Mouse (Mus musculus): ENCODE measurements at regions not wholly inside any gene's neighbourhood (a gene's known extent, or its start where the extent isn't known, plus 50 kb on each side); places are given as distances from the start of the nearest gene placed in this dataset.

DNA sequence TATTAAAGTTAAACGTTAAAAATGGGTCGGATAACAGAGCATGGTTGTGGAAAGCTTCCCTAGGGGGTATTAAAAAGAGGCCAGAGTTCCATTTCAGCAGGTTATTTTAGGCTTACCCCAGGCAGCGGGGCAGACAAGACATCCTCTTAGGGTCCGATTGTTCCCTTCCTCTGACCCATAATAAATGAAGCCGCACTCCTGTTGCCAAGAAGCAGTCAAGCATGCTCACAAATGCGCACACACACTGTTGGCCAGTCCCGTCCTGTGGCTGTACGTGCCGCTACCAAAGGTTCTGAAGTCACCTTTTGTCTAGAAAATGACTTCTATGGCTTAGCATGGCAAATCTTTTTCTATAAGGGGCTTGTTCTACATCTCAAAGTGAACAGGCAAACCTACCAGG, 146.8 kb upstream of the Mdm1 start:
- no peak for DNase-seq (ENCODE audit: extremely low read depth, low read depth)

- DNase-seq (ENCODE audit: extremely low read depth, low read depth) = no peak
Observed at GRCm38 (mm10) chr10:117997796-117998195, 143.8 kb upstream of the Mdm1 start.

- DNase-seq (ENCODE audit: extremely low read depth, low read depth) = no peak
Observed at GRCm38 (mm10) chr10:118000591-118000990, 141.0 kb upstream of the Mdm1 start.

- DNase-seq (ENCODE audit: extremely low read depth, low read depth) = no peak
Observed at GRCm38 (mm10) chr10:118001501-118001900, 140.1 kb upstream of the Mdm1 start.

DNA sequence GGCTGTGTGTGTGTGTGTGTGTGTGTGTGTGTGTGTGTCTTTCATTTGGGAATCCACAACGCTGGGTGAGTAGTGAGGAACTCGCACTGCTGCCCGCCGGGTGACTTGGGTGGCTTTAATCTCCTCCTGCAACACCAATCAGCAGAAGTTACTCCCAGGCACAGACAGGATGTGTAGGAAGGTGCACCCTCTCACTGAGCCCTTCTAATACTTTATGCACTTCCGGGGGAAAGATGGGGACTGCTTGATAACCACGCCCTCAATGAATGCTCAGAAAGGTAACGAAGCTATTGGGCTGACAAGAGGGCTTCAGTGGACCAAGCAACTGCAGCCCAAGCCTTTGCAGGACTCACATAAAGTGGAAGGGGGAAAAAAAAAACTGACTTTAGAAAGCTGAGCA, 139.6 kb upstream of the Mdm1 start:
- DNase-seq (ENCODE audit: extremely low read depth, low read depth) = no peak

DNA sequence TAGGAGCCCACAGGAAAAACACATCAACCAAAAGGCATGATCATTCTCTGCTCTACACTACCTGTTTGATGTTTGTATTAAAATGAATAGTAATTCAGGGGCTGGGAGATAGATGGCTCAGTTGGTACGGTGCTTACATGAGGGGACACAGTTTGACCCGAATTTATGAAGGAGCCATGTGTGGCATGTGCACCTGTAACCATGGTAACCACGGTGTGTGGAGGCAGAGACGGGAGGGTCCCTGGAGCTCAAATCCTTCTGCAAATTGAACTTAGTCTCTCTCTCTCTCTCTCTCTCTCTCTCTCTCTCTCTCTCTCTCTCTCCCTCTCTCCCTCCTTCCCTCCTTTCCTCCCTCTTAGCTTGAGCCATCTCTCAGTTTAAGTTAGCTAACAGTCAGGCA, 139.1 kb upstream of the Mdm1 start:
- DNase-seq (ENCODE audit: extremely low read depth, low read depth) = no peak

DNA sequence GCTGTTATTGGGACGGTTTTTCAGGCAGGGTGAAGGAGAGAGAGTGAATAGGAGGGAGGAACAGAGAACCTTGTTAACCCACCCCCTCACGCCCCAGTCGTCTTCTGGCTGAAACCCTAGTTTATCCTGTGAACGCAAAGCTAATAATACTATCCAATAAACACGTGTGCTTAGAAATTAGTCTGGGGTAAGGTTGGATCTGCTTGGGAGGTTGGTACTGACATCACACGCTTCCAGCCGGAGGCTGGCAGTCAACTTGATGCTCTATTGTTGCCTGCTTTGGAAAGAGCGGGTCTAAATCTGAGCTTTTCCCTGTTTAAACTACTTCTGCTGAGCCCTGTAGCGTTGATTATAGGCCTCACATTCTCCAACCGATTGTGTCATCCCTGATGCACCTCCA, 138.4 kb upstream of the Mdm1 start:
- no peak for DNase-seq (ENCODE audit: extremely low read depth, low read depth)

GRCm38 (mm10) chr10:118003739-118004361, 137.8 kb upstream of the Mdm1 start:
- no peak for DNase-seq (ENCODE audit: extremely low read depth, low read depth)

- DNase-seq (ENCODE audit: extremely low read depth, low read depth) = no peak
Observed at GRCm38 (mm10) chr10:118004362-118004958, 137.2 kb upstream of the Mdm1 start.

GRCm38 (mm10) chr10:118006827-118007550, 134.6 kb upstream of the Mdm1 start:
- DNase-seq (ENCODE audit: extremely low read depth, low read depth) = no peak

DNA sequence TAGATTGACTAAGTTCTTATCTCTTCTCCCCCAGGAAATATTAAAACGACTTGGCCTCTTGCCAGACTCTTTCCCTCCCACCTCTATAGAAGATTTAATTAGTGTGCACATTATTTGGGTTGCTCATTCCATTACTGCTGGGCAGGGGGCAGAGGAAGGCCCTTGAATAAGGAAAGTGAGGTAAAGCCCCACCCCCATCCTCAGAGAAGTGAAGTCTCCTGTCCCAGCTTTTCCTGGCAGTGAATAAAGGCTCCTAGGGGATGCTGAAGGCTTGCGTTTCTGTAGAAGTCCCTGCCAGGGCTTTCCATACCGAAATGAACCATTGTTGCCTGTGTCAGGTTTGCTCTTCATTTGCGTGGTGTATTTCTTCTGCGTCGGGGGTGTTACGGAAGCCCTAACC, 133.8 kb upstream of the Mdm1 start:
- DNase-seq (ENCODE audit: extremely low read depth, low read depth) = no peak

DNA sequence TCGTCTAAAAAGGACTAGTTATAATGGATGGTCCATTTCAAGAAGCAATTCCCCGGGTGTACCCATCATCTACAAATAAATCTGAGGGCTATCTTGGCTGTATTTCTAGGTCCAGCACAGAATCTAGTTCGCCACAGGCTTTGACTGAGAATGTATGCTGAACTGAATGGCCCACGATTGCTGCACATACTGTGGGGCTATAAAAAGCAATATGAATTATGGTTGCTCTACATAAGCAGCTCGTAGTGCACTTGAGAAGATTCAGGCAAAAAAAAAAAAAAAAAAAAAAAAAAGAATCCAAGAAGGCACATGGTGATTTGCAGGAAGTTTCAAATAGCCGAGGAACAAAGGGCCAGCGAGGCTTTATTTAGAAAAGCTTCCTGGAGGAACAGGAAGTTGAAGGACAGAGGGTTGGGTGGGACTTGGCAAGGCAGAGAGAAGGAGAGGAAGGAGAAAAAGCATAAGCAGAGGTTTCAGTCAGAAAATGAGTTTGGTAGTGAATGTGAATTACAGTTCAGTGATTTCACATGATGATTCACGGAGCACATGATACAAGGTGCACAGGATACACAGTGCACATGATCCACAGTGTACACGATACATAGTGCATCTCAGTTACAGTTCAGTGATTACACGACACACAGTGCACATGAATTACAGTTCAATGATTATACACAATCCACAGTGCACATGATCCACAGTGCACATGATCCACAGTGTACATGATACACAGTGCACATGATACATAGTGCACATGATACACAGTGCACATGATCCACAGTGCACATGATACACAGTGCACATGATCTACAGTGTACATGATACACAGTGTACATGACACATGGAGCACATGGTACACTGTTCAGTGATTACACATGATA, 129.7 kb upstream of the Mdm1 start:
- no peak for DNase-seq (ENCODE audit: extremely low read depth, low read depth)

GRCm38 (mm10) chr10:118028831-118029230, 112.8 kb upstream of the Mdm1 start:
- DNase-seq (ENCODE audit: extremely low read depth, low read depth) = no peak

GRCm38 (mm10) chr10:118034401-118034800, 107.2 kb upstream of the Mdm1 start:
- no peak for DNase-seq (ENCODE audit: extremely low read depth, low read depth)

- DNase-seq (ENCODE audit: extremely low read depth, low read depth) = no peak
Observed at GRCm38 (mm10) chr10:118035035-118035434, 106.6 kb upstream of the Mdm1 start.

GRCm38 (mm10) chr10:118038465-118038864, 103.1 kb upstream of the Mdm1 start:
- DNase-seq (ENCODE audit: extremely low read depth, low read depth) = no peak

- DNase-seq (ENCODE audit: extremely low read depth, low read depth) = no peak
Observed at GRCm38 (mm10) chr10:118039056-118039455, 102.6 kb upstream of the Mdm1 start.

DNA sequence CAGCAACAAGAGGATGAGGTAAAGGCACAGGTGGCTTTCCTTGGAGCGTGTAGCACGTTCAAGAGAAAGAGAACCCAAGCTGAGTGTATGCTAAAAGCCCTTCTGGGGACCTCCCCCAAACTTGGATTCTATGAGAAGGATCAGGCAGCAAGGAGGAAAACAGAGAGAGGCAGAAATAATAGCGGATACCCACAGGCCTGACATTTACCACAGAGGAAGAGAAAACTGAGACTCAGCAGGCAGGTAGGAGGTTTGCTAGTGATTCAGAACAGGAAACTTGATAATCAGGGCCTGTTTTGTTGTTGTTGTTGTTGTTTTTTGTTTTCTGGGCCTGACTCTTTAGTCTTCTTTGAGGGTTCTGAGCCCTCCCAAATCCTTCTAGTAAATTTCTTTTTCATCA, 100.5 kb upstream of the Mdm1 start:
- DNase-seq (ENCODE audit: extremely low read depth, low read depth) = no peak

- DNase-seq (ENCODE audit: extremely low read depth, low read depth) = no peak
Observed at GRCm38 (mm10) chr10:118043761-118044160, 97.8 kb upstream of the Mdm1 start.

- no peak for DNase-seq (ENCODE audit: extremely low read depth, low read depth)
Observed at GRCm38 (mm10) chr10:118044840-118045239, 96.8 kb upstream of the Mdm1 start.

DNA sequence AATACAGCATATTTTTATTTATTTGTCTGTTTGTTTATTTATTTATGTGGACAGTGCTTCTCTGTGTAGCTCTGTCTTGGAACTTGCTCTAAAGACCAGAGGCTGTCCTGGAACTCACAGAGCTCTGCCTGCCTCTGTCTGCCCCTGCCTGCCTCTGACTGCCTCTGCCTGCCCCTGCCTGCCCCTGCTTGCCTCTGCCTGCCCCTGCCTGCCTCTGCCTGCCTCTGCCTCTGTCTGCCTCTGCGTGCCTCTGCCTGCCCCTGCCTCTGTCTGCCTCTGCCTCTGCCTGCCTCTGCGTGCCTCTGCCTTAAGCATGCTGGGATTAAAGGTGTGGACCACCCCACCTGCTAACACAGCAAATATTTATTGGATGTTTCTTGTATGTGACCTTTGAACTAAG, 96.2 kb upstream of the Mdm1 start:
- no peak for DNase-seq (ENCODE audit: extremely low read depth, low read depth)

DNA sequence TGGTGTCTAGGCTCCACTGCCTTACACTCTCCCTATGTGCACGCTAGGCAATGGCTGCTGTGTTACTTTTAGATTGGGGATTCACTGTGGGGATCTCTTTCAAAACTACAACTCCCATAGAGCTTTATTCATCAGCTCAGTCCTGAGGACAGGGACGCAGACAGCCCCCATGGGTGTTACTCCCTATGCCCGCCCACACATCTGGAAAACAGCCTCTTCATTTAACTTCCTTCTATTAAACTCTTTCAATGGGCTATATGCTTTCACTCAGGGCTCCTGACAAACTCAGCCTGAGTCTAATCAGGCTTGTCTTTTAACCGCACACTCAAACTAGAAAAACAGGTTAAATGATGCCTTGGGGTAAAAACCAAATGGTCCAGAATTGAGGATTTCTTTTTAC, 95.3 kb upstream of the Mdm1 start:
- no peak for DNase-seq (ENCODE audit: extremely low read depth, low read depth)
